Mouse (Mus musculus): ENCODE data around the gene Olfr1330. TPM values are rescaled to one million over a fixed set of nuclear protein-coding genes. Genes with fewer than 3 reads are reported as not detected.

Gene Olfr1330
- not detected for total RNA-seq (2023)

DNA sequence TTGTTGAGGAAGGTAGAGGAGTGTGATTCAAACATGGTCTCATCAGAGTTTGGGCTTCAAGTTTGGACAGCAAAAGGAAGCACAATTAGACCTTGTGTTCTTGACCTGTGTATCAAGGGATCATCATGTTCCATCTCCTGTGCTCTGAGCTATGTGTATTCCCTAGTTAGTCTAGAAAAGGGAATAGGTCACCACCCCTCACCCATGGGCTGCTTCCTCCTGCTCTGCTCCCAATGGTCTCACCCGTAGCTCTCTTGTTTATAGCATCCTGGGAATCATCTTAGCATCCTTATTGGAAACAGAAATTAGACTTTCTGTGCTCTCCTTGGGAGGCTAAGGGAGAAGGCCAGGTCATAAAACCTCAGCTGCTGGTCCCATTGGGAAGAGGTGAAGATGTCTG, at the start of gene Olfr1330:
Olfr1330 (plus strand) TSS at position 301 of the 400 bp plus-strand sequence.

GRCm38 (mm10) chr4:118864349-118864748, 24.0 kb upstream of the Olfr1330 start, which contains the start of gene Olfr1331:
TSS of gene Olfr1331 (plus strand) at chr4:118864649.

GRCm38 (mm10) chr4:118917365-118917764, 29.0 kb downstream of the Olfr1330 start, which contains the start of gene Olfr1329:
TSS of gene Olfr1329 (minus strand) at chr4:118917465.

GRCm38 (mm10) chr4:118938512-118938911, 50.1 kb downstream of the Olfr1330 start, which contains the start of gene Olfr1328:
TSS of gene Olfr1328 (minus strand) at chr4:118938612.

Other genes with a start within 250 kb of the Olfr1330 start
- not detected for gene Olfr62, start 229.6 kb upstream of the Olfr1330 start, total RNA-seq (2023)
- not detected for gene Olfr1342, start 195.8 kb upstream of the Olfr1330 start, total RNA-seq (2023)
- gene Olfr1341, start 185.1 kb upstream of the Olfr1330 start, total RNA-seq (2023) = not detected
- not detected for gene Olfr1340, start 168.5 kb upstream of the Olfr1330 start, total RNA-seq (2023)
- gene Olfr1339, start 156.4 kb upstream of the Olfr1330 start, total RNA-seq (2023) = not detected
- not detected for gene Olfr1338, start 129.9 kb upstream of the Olfr1330 start, total RNA-seq (2023)
- not detected for gene Olfr1337, start 106.0 kb upstream of the Olfr1330 start, total RNA-seq (2023)
- not detected for gene Olfr1335, start 78.7 kb upstream of the Olfr1330 start, total RNA-seq (2023)
- gene Olfr1333, start 52.3 kb upstream of the Olfr1330 start, total RNA-seq (2023) = not detected
- not detected for gene Olfr1331, start 23.9 kb upstream of the Olfr1330 start, total RNA-seq (2023)
- not detected for gene Olfr1329, start 28.9 kb downstream of the Olfr1330 start, total RNA-seq (2023)
- gene Olfr1328, start 50.0 kb downstream of the Olfr1330 start, total RNA-seq (2023) = not detected
- gene Lao1, start 73.0 kb downstream of the Olfr1330 start, total RNA-seq (2023) = not detected
- gene Slc2a1, start 220.1 kb downstream of the Olfr1330 start, total RNA-seq (2023) = 10 to 100 TPM; 27.2 to 46.2 TPM

Data from T-cell, adult 66 days (primary cell).